Mouse (Mus musculus) embryo, embryonic 9.5 days (tissue): Measurements from ENCODE around the gene Acod1.

Experiments
- DNase-seq: peaks from one replicate; pipeline ENCODE4 v3.0.0-alpha.2; 2017; ENCODE audit errors: extremely low spot score

The Acod1 gene

DNA sequence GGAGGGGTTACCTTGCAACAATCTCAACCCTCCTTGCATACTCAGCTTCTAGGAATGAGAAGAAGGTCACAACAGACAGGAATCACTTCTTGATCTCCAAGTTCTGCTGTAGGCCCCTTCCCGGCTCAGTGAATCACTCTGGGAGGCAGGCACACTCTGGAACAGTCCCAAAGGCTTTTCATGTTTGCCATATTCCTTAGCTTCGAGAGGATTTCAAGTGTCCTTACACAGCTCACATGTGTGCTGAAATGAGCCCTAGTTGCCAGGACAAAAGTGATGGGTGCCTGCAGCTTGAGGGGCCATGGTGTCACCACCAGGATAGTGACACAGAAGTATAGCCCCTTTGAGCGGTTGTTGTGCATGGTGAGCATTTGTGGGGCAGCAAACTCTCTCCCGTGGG, 26.0 kb downstream of the Acod1 start:
- no peak for DNase-seq

DNA sequence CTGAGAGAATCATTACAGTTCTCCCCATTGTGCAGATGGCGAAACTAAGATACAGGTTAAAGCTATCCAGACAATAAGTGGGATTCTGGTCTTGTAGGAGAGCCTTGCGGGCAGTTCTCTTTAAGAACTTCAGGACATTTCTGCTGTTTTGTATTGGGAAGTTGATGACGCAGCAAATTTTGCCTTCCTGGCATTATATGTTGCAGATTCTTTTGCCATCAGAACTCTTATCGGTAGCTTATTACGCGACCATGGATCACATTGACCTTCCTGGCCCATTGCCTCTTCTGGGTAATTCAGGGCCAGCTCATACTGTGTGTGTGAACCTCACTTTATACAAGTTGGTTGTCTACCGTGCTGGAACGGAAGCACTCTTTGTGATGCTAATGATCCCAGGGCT, 27.0 kb downstream of the Acod1 start:
- DNase-seq, result no peak

DNA sequence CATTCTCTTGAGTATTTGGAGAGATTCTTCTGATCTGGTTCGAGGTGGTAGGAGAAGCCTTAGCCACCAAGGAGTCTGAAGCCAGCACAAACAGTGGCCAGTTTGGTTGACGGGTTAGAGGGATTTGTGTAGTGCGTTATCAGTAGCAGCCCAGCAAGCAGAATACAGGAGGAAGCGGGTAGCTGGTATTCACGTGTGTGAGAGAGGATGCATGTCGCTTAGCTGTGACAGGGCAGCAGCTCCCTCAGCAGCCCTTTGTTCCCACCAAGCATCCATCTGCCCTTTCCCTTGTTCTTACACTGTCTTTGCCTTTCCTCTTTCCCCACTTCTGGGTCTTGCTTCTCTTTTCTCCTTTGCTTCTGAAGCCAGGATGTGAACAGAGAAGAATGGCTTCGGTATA, 28.4 kb downstream of the Acod1 start:
- no peak for DNase-seq

DNA sequence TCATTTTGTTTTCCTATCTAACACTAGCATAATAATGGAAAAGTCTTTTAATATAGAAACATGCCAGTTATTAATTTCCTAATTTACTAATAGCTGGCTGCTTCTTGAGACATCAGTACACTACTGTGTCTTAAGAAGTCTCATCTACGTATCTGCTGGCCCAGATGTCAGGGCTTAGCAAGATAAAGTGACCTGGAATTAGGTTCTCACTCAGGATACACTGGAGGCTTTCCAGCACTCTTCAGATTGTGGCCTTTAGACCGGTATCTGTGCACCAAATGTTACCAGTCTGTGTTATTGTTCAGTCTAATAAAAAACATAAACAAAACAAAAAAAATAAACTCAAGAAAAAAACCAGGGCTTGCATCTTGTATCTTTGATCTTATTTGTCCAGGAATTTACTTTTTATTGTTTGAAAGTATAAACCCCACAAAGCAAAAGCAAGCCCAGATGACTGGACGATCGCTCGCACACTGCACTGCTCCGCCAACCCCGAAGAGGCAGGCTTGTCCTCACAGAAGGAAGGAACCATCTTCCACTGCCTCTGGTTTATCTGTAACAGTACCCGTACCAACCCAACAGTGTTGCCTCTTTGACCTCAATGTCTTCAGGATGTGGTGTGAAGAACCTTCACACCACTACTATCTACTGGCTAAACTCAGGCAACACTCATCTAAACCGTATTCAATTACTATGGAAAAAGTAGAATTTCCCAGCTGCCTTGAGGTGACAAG, 30.7 kb downstream of the Acod1 start:
- DNase-seq, result no peak

DNA sequence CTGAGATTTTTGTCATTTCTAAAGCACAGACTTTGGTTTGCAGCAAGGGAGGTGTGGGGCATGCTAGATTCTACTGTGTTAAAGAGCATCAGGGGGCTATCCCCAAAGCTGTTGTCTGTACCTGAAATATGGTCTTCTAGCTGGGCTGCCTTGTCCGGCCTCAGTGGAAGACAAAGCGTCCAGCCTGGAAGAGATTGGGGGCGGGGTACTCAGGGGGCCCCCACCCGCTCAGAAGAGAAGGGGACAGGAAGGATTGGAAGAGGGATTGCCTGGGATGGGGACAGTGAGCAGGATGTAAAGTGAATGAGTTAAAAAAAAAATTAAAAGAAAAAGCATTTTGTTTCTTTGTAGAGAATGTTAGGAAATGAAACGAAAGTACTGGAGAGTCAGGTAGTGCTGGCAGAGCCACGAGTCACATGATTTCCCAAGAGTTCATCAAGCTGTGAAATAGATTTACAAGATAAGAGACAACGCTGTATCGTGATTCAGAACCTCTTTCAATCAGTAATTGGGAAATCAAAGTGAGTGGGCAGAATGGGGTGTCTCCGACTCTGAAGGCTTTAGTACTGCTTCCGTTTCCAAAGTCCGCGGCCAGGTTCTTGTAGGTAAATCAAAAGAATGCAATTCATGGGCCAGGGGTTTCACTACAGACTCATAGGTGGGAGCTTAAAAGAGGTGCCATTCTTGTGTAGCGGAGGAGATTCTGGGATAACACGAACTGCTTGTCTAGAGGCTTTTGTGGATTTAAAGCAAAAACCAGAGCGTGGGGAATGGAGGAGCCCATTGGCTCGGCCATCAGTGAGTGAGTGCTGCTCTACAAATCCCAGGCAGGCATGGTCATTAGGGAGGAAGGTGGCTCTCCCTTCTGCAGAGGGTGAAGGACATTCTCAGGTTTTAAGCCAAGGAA, 31.5 kb downstream of the Acod1 start:
- DNase-seq, result no peak

DNA sequence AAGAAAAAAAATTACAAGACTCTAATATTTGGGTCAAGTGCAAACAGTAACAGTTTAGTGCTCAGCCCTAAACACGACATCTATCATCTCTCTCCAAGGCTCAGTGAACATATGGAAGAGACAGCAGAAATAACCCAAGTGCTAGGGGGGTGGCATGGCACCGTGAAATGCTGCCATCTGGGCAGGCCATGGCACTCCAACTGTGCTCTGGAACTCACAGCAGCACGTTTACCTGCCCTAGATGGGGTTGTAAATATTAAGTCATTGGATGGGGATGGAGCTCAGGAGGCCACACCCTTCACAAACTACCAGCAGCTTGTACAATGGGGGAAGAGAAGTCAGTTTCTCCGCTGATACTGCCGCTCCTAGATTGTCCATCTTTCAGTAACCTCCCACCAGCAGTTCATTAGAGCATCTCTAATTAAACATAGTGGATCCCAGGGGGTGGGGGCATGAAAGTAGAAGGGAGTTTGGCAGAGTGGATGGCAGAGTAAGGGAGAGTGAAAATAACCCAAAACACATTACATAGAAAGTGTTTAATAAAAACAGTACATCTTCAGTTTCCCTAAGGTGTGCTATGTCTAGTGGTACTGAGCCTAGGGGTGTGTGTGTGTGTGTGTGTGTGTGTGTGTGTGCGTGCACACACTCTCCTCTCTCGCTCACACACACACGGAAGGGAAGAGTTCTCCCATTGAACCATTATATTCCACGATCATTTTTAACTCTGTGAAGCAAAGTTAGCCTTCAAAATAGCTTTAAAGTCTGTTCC, 32.6 kb downstream of the Acod1 start:
- DNase-seq, result no peak

DNA sequence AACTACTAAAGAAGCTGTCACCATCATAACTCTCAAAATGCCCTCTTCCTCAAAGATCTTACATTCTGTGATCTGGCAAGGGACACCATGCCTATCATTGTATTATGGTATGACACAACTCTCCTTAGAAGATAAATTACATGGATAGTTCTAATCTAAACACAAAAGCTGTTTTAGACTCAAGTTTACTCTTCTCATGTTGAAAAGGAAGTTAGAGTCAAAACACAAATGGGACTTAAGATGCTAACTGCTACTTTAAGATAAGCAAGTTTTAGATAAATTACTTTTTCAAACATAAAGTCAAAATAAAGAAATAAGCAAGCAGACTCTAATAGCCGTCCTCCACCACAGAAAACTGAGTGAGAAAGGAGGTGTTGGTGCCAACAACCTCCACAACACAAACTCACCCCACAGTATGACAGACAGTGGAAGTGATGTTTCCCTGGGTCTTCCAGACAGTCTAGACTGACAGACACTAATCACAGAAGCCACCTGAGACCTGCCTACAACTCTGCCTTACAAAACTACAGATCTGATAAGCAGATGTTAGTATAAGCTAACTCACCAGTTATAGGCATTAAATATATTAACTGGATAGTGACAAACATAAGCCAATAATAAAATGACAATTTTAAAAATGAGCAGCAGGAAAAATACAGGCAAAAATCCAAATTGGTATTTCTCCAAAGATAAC, 39.2 kb downstream of the Acod1 start:
- DNase-seq, result no peak

DNA sequence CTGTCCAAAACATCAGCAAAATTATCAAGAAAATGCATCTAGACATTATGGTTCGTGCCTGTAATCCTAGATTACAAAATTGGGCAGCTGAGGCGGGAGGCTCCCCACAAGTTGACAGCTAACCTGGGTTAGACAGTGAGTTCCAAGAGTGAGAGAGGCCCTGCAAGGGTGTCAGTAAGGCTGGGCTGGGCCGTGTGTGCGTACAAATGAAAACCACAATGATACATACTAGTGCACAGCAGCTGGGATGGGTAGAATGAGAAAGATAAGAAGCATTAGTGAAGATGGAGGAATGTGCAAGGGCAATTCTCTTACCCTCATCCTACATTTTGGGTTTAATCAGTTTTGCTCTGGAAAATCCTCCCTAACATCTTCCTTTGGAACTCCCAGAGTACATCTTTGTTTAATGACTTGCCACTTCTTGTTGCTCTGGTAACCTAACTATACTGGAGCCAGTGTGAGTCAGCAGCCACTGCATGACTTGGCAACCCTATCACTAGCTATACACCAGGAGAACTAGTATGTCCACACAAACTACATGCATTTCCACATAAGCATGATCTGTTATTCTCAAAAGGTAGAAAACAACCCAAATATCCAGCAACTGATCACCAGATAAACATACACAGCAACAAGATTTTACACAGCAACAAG, 40.0 kb downstream of the Acod1 start:
- DNase-seq, result no peak

DNA sequence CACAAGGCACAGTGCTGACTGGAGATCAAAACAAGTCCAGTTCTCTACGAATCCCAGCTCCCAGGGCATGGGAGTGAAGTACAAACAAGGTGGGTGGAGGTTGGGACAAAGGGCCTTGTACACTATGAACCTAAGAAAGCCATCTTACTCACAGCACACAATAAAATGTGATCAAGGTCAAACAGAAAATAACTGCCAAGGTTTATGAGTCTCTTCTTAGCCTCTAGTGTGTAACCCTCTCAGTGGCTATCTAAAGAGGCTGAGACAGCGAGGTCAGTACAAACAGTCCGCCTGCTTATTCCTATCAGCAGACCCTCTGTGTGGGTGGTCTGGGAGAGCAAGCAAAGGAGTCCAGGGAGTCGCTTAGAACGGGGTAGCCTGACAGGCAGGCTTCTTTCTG, 41.1 kb downstream of the Acod1 start:
- DNase-seq, result no peak

DNA sequence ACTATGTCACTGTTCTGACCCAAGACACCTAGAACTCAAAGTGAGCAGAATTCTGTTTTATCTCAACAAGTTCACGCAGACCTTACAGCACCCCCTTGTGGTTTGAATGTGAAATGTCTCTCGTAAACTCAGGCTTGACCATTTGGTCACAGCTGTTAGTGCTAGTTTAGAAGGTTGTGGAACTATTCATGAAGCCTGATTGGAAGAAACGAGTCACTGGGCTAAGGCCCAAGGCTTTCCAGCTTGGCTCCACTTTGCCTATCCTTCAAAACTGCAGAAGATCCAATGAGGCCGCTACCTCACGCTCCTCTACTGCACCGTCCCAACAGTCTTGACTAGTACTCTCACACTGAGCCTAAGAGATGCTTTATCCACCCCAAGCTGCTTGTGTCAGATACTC, 41.8 kb downstream of the Acod1 start:
- peak; percentile 15 for DNase-seq

DNA sequence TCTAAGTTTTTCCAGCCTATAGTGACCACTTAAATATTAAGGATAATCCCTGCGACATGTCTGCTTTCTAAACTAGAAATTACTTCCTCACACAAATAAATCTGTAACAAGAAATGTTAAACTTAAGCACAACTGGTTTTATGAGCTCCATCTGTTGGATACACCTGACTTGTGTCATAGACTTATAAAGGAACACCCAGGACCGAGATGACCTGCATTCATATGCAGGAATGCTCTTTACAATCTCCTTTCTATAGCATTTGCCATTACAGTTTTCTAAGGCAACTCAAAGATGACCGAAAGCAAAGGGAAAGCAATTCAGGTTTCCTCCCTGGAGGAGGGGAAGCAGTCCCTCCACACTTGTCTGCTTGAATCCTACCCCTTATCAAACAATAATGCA, 46.5 kb downstream of the Acod1 start:
- DNase-seq, result no peak

DNA sequence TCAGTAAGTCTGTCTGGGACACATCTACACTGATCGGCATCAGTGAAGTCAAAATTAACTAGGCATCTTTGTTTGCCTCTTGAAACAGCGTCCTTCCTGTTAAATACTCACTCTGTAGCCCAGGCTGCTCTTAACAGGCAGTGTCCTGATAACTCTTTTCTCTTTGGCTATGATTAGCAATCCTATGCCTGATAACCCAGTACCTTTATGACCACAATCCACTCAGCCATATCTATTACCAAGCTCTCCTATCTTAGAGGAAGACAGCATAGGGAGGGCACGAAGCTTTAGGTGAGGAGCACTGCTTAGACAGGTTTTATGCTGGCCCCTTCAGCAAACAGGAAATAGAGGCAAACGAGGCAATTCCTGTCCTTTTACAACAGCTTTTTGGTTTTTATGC, 46.9 kb downstream of the Acod1 start:
- DNase-seq, result no peak

DNA sequence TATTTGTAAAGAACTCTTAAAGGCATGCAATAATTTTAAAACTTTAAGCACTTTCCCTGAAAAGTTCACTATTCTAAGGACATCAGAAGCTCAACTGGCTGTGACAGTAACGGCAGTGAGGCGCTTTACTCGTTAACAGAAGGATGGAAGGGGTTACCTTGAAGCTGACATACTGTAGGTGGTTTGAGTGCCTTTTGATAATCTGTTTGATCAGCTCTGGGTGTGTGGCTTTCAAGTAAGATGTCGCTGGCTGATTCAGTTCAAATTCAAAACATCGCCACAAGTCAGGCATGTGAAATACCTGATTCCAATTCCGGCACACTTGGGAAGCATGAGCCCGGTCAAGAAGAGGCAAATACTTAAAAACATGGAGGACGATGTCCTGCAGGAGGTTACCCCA, 48.3 kb downstream of the Acod1 start:
- no peak for DNase-seq

DNA sequence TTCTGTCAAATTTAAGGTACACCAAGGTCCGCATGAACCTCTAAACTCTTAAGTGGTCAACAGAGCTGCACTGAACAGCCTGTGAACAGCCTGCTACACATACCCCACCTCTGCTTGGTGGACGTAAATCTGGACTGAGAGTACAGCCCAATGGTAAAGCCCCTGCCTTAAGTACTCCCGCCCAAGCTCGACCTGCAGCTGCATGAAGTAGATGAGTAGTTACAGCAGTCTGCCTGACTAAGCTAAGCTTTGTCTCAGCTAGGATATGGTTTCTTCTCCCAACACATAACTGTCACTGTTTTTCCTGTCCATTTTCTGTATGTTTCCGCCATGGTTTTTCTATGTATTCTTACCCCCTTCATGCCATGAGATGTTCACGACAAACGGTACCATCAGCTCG, 49.0 kb downstream of the Acod1 start:
- no peak for DNase-seq

DNA sequence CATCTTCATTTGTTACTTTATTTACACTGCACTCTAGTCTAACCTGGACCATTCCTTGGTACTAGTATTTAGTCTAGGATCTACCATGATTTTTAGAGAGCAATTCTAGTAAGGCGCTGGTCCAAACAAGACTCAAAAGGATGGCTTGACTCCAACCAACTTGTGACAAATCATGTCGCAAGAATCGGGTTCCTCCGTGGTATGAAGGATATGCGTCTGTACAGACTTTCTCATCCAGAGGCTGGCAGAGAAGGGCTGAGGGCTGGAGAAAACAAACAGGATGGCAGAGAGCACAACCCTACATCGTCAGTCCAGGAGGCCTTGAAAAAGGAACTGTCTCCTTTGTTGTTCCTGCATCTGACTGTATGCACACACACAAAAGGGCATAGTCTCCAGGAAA, 49.8 kb downstream of the Acod1 start:
- no peak for DNase-seq

DNA sequence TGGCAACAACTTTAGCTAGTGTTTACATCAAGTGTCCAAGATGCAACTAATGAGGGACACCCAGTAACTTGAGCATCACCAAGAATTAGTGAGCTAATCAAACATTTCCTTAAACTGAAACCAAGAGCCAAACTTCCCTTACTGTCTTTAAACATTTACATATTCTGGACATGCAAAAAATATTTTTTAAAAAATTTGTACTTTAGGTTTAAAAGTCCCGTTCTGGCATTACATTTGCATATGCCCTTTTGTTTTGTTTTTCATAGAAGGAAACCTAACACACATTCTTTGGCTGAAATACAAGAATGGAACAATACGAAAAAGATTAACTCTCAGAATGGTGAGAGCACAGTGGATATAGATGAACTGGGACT, 51.4 kb downstream of the Acod1 start:
- no peak for DNase-seq

DNA sequence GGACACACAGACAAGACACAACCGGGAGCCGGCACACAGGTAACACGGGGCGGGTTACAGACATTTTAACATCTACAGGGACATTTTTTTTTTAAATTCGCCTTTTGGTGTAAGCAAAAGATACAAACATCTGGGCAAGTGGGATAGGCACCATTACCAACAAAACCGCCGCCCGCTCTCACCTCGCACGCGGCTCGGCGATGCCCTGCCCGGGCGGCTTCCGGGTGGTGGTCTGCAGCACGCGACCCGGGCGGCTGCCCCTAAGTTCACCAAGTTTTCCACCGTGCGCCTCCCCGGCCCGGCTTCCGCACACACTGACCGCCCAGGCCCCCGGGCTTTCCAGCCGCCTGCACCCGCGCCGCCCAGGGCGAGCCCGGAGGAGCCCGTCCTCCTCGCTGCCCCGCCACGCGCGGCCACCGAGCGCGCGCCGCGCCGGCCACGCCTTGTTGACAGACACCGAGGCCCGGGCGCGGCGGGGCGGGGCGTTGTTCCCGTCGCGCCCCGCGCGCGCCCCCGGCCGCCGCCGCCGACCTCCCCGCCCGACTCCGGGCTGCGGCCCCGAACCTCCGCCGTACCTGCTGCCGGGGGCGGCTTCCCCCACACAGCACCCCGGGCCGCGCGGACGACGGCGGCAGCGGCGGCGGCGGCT, 51.9 kb downstream of the Acod1 start:
- peak; percentile 81 for DNase-seq

DNA sequence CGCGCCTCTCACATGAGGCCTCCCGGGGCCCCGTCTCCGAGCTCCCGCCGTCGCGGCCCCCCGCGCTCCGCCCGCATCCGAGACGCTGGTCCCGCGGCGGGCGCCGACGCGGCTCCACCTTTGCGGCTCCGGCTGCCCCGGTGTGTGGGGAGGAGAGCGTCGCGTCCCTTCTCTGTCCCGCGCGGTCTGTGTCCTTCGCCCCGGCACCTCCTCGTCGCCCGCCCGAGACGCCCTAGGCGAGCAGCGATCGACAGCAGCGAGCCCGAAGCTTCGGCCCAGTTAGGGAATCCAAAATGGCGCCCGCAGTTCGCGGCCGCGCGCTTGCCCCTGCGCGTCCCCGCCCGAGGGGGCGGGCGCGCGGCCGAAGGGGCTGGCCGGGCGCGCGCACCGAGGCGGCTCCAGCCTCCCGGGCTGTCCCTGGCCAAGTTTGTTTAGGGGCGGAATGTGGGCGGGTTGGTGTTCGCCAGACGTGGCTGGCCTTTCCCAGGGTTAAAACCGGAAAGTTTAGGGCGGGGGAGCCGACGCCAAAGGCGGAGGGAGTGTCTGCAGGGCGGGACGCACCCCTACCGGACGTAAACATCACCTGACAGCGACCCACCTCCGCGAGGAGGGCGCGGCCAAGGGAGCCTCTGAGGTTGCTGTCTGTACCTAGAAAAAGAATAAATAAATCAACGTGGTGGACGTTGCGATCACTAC, 52.6 kb downstream of the Acod1 start, which contains the start of gene Fbxl3:
Gene Fbxl3, minus strand, starts transcription at position 329 of the 696 bp plus-strand sequence.
- peak; percentile 90 for DNase-seq

DNA sequence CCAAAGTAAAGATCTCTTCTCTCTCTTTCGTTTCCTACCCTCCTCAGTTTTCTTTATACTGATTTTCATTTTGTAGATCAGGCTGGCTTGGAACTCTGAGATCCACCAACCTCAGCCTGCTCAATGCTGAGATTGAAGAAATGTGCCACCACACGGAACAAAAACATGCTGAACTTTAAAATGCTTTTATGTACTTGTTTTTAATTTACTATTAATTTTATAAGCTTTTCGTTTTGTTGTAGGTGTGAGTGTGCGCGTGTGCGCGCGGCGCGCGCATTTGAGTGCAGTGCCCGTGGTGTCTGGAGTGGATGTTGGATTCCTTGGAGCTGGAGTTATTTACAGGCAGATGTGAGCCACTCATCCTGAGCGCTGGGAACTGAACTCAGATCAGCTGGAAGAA, 53.5 kb downstream of the Acod1 start:
- DNase-seq, result no peak

DNA sequence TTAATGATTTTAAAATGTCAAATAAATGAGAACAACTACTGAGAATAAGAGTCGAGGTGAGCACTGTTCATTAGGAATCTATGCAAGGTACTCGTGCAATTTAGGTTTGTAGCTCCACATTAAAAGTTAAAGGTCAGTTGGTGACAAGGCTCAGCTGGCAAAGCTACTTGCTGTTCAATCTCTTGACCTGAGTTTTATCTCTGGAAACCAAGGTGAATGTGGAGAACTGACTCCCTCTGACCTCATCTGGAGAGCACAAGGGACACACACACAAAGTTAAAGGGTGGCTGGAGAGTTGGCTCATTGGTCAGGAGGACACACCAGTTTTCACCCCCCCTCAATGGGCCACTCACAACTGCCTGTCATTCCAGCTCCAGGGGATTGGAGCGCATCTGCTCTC, 54.4 kb downstream of the Acod1 start:
- DNase-seq, result no peak
